Mouse (Mus musculus): Measurements from ENCODE around the gene Fam209.

Gene Fam209

DNA sequence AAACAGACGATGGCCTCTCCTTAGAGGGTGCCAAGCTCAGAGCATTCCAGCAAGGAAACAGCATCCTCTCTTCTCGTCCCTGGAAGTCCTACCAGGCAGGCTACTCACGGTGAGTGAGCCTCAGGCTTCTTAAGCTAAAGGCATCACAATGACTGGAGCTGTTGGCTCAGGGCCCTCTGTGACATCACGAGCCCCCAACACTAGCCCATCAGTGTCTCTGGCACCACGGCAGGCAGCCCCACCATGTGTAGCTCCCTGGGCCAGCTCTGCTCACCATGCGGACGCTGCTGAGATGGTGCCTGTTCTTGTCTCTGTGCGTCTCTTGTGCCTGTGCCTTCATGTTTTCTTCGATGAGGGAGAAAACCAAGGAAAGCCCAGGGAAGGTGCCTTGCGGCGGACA is at the start of gene Fam209:
TSS of gene Fam209 (plus strand) at position 203 of the 400 bp plus-strand sequence.
- no peak for DNase-seq (ENCODE audit: low spot score)

DNA sequence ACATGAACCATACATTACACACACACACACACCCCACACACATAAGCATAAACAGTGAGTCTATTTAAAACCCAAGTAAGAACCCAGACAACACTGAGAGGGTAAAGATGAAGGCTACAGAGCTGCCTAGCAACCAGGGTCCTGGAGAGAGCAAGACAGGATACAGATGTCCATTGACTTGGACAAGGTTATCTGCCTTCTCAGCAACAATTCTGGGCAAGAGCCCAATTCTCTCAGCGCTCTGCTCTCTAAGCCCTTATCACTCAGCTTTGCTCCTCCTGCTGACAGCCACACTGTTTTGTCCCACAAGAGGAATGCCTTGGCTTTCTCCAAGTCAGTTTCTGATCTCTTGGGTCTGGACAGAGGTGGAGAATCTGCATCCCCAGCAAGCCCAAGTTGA is 41.7 kb upstream of the Fam209 start:
- no peak for DNase-seq (ENCODE audit: low spot score)

DNA sequence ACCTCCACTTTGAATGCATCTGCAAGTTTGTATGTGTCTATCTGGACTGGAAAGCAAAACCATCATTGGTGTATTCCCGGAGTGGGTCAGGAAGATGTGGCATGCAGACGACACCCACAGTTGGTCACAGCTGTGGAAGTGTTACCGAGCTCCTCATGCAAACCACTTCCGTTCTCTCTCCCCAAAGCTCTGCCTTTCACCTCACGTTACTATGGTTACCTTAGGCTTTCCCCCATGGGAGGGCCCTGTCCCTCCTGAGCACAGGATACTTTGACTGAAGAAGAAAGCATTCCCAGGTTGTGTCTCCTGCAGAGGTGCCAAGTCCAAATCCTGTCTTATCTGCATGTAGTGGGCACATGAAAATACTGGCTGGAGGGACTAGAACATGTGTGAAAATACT is 38.6 kb upstream of the Fam209 start:
- no peak for DNase-seq (ENCODE audit: low spot score)

DNA sequence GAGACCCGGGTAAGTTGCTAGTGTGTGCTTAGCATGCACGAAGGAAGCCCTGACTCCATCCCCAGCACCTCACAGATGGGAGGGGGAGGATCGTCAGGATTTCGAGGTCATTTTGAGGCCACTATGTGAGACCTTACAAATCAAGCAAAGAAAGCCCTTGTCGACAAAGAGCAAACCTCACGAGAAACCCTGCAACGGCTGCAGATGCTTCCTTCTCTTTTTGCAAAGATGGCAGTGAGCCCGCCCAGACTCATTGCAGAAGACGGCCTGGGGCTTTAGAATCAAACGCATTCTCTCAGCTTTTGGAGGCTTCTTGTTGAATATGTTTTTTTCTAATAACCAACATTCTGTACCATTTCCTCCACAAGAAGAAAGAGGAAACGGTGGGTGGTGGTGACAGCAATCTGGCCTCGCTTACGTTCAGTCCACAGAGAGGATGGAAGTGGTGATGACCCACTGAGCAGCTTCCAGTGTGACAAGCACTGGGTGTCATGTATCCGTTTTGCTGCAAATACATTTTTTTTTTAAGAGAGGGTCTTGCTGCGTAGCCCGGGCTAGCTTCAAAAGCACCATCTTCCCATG is 34.9 kb upstream of the Fam209 start:
- no peak for DNase-seq (ENCODE audit: low spot score)

DNA sequence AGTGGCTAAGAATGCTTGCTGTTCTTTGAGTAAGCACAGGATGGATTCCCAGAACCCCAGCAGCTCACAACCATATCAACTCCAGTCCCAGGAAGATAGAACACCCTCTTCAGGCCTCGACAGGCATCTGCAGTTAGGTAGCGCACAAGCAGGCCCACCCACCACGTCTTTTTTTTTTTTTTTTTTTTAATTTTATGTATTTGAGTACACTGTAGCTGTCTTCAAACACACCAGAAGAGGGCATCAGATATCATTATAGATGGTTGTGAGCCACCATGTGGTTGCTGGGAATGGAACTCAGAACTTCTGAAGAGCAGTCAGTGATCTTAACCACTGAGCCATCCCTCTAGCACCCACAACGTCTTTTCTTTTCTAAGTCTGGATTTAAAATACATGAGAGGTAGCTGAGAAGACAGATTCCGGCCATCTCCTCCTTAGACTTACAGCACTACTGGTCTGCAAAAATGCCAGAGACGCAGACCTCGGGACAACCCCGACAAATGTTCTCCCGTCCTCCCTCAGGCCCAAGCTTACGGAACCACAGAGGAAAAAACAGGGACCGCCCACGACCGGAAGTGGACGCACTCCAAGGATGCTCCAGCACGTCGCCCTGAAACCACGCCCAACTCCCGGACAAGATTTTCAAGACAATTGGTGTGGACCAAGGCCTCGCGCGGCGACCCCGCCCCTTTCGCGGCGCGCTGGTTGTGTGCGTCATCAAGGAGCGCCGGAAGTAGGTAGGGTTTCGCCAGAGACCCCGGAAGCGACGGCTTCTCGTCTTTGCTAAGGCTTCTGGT is 32.3 kb upstream of the Fam209 start, which contains the start of gene Rtf2:
TSS of gene Rtf2 (plus strand) at position 714 of the 797 bp plus-strand sequence.
- DNase-seq (ENCODE audit: low spot score) = peak; percentile 100

DNA sequence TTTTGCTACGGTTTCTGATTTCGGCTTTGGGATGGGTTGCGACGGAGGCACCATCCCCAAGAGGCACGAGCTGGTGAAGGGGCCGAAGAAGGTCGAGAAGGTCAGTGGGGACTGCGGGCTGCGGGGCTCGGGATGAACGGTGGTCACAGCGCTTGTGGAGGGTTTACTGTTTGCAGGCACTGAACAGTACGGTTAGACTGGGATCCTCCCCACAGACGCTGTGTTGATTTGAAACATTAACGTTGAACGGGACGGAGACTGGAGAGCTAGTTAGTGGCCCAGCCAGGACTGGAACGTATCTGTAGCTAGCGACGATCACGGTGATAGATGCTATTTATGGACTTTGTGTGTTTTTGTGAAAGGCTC is 31.7 kb upstream of the Fam209 start:
- DNase-seq (ENCODE audit: low spot score) = no peak

DNA sequence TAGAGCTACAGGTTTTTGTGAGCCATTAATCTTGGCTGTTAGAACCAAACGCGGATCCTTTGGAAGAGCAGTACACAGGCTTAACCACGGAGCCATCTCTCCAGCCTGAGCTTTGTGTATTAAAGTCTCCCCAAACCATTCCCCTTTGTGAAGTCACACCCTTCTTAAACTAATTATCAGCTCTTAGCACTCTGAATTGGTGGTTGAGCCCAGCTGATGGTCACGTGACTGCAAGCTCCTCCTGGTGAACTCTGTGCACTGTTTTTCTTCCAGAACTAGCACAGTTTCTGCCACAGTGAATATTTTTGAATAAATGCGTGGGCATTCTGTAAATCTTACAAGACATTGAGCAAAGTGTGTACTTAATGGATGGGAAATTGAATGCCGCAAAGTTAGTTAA is 31.1 kb upstream of the Fam209 start:
- DNase-seq (ENCODE audit: low spot score) = no peak

DNA sequence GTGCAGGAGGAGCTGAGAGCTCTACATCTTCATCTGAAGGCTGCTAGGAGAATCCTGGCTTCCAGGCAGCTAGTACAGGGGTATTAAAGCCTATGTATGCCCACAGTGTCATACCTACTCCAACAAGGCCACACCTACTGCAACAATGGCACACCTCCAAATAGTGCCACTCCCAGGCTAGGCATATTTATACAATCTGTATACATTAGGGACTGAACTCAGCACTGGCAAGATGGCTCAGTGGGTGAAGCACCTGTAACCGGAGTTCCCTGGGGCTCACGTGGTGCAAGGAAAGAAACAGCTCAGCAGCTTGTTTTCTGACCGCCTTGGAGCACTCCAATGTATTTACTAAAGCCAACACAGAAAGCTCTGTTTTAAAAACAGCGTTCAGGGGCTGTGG is 26.7 kb upstream of the Fam209 start:
- DNase-seq (ENCODE audit: low spot score) = no peak

DNA sequence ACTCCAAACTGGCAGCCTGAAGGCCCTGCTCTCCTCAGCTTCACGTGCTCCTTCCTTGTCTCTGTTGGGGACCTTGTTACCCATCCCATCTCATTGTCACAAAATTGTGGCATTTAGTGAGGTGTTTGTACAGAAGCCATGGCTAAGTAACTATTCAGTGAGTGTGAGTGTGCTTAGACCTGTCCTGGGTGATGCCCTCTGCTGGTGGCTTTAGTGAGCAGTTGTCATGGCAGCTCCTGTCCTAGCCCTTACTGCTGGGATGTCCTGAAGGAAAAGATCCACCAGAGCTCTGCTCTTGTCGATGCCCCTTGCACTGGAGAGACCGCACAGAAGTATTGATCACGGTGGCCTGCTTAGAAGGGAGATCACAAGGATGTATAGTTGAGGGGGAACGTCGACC is 25.0 kb upstream of the Fam209 start:
- DNase-seq (ENCODE audit: low spot score) = no peak

DNA sequence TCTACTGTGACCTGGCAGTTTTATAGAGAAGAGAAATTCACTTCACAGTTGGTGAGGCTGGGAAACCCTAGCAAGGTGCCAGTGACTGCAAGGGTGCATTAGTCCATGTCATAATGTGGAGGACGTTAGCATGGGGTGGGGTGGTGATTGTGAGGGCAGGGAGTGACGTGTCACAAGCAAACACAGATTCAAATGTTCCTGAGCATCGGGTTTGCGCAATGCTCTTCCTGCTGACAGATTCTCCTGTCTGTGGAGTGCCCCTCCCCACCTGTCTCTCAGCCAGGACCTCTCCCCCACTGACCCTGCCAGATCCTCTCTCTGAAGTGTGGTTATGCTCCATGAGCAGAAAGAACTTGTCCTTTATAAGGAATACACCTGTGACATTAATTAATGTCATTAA is 24.0 kb upstream of the Fam209 start:
- no peak for DNase-seq (ENCODE audit: low spot score)

DNA sequence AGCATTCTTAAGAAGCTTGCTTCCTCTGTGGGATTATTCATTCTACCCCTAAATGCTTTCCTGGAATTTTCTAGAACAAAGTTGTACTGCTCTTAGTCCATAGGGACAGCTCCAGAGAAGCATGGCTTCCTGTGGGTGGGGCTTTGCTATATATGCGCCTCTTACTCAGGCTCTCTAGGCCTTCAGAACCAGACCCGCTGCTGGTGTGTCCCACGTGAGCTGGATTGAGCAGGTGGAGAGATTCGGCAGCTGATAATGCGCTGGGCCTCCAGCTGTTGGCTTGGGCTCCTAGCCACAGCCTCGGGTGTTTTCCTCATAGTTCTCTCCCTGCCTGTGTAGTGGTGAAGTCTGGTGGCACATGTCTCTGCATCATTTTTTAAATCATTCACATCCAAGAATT is 21.7 kb upstream of the Fam209 start:
- no peak for DNase-seq (ENCODE audit: low spot score)

DNA sequence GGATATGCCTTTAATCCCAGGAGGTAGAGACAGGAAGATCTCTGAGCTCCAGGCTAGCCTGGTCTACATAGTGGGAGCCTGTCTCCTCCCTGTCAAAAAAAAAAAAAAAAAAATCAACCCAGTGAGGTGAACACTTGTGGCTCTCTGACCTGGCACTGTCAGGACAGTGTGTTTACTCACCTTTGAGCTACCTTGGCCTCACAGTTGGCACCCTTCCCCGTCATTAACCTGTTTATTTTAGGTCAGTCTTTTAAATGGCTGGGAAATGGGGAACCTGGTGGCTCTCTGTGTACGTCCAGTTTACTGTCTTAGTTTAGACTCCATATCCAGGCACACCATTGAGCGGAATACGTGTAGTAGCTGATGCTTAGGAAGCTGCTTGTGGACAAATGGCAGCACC is 20.3 kb upstream of the Fam209 start:
- DNase-seq (ENCODE audit: low spot score) = no peak

DNA sequence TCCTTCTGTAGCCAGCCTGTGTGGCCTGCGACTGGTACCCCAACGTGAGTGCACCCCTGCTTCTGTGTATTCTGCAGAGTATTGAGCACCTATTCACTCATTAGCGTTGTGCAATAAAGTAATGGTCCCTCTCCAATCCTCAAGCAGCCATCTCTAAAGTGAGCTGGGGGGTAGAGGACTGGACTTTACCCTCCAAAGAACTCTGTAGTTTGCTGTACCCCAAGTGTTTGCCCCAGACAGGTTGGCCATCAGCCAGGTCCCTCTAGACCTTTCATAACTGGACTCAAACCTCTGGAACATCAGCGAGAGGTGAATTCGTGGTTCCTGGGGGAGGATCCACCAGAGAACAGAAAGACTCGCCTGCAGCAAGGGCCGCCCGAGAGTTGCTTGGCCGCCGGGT is 19.9 kb upstream of the Fam209 start:
- DNase-seq (ENCODE audit: low spot score) = no peak

DNA sequence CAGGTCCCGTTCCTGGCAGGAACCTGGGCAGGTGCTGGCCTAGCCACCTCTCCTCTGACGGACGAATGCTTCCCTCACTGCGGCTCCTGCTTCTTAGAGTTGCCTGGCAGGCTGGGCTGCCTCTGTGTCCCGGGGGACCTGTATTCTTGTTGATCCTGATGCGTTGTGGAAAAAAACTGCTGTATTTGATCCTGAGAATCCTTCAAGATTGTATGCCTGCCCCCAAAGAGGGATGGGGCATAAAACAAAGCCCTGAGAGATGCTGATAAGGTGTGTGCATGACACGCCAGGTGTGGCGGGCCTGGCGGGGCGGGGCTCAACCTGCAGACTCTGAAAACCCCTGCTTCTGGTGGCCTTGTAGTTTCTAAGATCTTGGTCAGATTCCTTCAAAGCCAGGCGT is 13.8 kb upstream of the Fam209 start, which contains the start of gene Gcnt7:
TSS of gene Gcnt7 (minus strand) at position 101 of the 400 bp plus-strand sequence.
- no peak for DNase-seq (ENCODE audit: low spot score)

DNA sequence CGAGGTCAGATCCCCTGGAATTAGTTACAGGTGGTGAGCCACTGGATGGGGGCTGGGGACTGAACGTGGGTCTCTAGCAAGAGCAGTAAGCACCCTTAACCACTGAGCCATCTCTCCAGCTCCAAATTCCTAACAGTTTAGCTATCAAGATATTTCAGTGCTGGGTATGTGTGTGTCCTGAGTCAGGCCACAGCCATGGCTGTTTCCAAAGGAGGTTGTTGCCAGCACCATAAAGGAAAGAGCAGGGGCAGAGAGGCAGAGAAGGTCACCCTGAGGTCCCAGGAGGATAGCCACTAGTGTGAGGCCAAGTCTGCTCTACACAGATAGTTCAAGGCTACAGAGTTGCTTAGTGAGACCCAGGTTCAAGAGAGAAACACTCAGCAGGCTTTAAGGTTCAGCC is 11.7 kb upstream of the Fam209 start:
- no peak for DNase-seq (ENCODE audit: low spot score)

DNA sequence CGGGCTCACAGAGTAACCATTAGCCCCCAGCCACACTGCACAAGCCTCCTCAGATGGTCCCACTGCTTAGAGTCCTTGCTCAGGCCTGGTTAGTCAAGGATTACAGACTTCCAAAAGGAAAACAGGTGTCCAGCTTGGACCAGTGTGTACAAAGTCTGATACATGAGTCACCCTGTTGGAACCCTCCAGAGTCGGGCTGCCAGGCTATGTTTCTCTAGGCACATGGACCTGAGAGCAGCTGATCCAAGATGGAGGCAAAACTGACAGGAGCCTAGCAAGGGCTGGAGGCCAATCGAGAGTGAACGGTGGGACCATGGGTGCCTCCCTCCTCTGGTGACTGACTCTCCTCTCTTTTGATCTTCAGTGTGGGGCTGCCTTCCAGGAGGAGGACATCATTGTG is 9.5 kb upstream of the Fam209 start:
- DNase-seq (ENCODE audit: low spot score) = no peak

DNA sequence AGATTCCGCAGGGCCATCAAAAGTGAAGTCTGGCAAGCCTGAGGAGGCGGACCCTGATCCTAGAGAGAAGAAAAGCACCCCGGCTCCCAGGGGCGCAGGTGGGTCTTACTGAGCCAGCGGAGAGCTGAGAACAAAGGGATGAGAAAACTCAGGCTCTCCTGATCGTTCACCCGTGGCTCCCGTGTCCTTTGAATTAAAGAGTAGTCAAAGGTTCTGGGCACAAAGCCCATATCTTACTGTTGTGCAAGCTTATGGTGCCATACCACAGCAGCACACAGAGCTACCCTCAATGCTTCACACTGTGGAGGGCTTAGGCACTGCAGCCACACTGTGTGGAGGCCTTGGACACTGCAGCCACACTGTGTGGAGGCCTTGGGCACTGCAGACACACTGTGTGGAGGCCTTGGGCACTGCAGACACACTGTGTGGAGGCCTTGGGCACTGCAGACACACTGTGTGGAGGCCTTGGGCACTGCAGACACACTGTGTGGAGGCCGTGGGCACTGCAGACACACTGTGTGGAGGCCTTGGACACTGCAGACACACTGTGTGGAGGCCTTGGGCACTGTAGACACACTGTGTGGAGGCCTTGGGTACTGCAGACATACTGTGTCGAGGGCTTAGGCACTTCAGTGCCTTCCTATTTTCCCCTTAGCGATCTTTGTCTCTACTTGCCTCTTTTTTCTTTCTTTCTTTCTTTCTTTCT is 5.7 kb upstream of the Fam209 start:
- DNase-seq (ENCODE audit: low spot score) = no peak

DNA sequence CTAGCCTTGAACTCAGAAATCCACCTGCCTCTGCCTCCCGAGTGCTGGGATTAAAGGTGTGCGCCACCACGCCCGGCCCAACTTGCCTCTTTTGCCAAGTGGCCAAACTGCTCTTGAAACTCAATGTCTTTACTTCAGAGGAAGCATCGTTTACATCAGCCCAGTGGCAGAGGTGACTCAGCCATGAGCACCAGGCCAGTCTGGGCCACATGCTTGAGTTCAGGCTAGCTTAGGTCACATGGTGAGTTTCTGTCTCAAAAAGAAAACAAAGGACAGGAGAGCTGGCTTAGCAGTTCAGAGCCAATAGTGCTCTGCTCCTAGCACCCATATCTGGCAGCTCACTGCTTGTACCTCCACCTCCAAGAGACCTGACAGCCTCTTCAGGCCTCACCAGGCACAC is 5.1 kb upstream of the Fam209 start:
- no peak for DNase-seq (ENCODE audit: low spot score)

DNA sequence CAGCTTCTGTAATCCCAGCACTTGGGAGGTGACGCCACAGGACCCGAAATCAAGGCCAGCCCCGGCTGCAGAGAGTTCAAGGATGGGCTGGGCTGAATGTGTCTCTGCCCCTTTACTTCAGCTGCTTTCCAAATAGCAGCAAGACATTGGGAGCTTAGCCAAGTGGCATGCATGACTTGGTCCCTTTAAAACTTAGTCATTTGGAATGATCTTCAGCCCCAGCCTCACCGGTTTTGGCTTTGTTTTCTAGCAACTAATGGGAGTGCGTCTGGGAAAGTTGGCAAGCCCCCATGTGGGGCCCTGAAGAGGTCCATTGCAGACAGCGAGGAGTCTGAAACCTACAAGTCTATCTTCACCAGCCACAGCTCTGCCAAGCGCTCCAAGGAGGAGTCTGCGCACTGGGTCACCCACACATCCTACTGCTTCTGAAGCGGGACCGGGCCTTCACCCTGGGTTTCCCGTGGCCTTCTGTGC is 3.9 kb upstream of the Fam209 start:
- peak; percentile 22 for DNase-seq (ENCODE audit: low spot score)

DNA sequence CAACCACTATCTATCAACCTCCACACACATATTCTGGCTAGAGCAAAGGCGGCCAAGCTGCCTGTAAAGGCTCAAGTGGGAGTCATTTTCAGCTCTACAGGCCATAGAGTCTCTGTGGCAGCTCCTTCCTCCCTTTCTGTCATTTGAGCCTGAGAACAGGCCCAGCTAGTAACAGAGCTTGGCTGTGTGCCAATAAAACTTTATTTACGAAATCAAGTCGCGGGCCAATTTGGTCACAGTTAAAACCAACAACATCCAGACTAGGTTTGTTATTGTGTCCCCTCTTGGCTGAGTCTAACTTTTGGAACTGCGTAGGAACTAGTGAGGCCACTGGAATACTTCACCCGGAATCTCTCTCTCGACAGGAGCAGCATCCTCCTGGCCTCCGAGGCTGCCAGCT is 1.3 kb downstream of the Fam209 start:
- DNase-seq (ENCODE audit: low spot score) = no peak

DNA sequence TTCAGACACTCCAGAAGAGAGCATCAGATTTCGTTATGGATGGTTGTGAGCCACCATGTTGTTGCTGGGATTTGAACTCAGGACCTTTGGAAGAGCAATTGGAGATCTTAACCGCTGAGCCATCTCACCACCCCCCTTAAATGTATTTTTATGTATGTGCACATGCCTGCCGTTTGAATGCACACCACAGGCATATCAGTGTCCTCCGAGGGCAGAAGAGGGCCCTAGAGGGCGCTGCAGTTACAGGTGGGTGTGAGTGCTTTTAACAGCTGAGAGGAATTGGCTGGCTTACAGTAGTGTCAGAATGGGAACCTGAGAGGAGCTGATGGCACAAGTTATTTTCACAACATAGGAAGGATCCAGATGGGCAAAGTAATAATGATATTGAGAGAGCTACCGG is 2.6 kb downstream of the Fam209 start:
- peak; percentile 35 for DNase-seq (ENCODE audit: low spot score)

DNA sequence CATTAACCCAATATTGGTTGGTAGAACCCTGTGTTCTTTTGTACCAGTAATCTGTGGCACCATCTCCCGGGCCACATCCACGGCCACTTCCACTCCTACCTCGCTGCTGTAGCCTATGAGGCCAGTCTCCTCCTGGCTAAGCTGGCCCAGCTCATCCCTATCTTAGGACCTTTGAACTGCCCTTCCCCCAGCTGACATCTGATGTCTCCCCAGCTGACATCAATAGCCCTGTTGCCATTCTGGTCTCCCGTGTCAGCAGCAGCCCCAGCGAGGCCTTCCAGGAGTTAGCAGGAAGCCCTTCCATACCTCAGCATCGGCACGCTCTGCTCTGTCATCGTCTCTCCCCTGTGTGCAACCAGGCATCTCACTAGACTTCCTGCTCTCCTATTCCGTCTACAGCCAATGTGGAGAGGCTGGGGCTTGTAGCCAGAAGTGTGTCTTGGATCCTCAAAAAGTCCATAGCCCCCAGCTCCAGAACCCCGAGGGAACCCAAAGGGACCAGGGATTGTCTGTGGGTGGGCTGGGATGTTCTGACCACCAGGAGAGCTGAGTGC is 4.5 kb downstream of the Fam209 start:
- no peak for DNase-seq (ENCODE audit: low spot score)

DNA sequence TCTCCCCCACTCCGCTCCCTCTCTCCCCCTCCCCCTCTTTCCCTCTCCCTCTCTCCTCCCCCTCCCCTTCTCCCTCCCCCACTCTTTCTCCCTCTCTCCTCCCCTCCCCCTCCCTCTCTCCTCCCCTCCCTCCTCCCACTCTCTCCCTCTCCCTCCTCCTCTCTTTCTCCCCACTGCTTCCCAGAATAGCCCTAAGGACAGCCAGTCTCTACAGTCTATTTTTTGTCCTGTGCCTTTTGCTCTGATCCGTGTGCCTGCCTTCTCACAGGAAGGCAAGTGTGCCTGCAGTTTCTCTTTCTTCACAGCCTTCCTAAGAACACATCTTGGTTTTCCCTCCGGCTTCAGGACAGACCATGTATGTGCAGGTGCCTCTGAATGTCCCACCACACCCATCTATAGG is 5.0 kb downstream of the Fam209 start:
- no peak for DNase-seq (ENCODE audit: low spot score)
